ENCODE assay signal across 9 mouse cellular contexts in genomic region chr10:21382914-21383313, GRCm38 (mm10). TPM values are rescaled to one million over a fixed set of nuclear protein-coding genes. Genes with fewer than 3 reads are reported as not detected.
DNase-seq lines count a peak whose midpoint lies in the region; ATAC-seq lines count a peak whose summit lies in the region.
"Had no signal": no experiment of that assay in that cellular context is flagged by ENCODE, and none has a peak within 500 bp of the region (broad histone marks: within the 10 kb centered on the region; RNA-seq: fewer than 3 reads in every experiment).

No protein-coding gene starts in this region.

- 0 out of 2 replicates have a peak, but pooled peaks have one; percentile 58 for ATAC-seq in hindbrain, embryonic 13.5 days (ENCODE audit: low FRiP score)
- ATAC-seq in hindbrain, embryonic 12.5 days (ENCODE audit: low FRiP score), result no peak

- H3K4me3 ChIP-seq in hindbrain, embryonic 13.5 days, result no peak overlapping the region
- H3K4me3 ChIP-seq in hindbrain, embryonic 12.5 days, result no peak overlapping the region

- no peaks in the 10 kb centered on the region for H3K36me3 ChIP-seq in hindbrain, embryonic 13.5 days
- H3K36me3 ChIP-seq in hindbrain, embryonic 12.5 days, result no peaks in the 10 kb centered on the region

- no peaks in the 10 kb centered on the region for H3K4me1 ChIP-seq in hindbrain, embryonic 13.5 days (replicated peaks)
- H3K4me1 ChIP-seq in hindbrain, embryonic 12.5 days, result no peaks in the 10 kb centered on the region

- peak; percentile 47 for DNase-seq in urinary bladder, postnatal 14 days (ENCODE audit: low spot score)
- no peak for DNase-seq in urinary bladder, postnatal 25 days (ENCODE audit: low spot score)
- DNase-seq in cerebellum, adult 8-10 months, result peak; percentile 12
- DNase-seq in induced T-regulatory cell, adult 2 months (ENCODE audit: low read depth), result peak; percentile 90
- DNase-seq in retina, embryonic 14.5 days (ENCODE audit: low spot score), result peak; percentile 89
- DNase-seq in spleen, postnatal 4 days (ENCODE audit: low spot score in 2 of 2), result no peak

- H3K9ac ChIP-seq in hindbrain, embryonic 13.5 days, result no peak overlapping the region
- no peak overlapping the region for H3K9ac ChIP-seq in hindbrain, embryonic 12.5 days

- no peak overlapping the region for H3K4me2 ChIP-seq in hindbrain, embryonic 13.5 days
- H3K4me2 ChIP-seq in hindbrain, embryonic 12.5 days (replicated peaks), result no peak overlapping the region

- WGBS in hindbrain, embryonic 13.5 days, result 32% methylated on average over 6 of the region's 6 CpGs
- WGBS in hindbrain, embryonic 12.5 days, result 24% methylated on average over 6 of the region's 6 CpGs

- H3K9me3 ChIP-seq in hindbrain, embryonic 13.5 days, result no peaks in the 10 kb centered on the region
- no peaks in the 10 kb centered on the region for H3K9me3 ChIP-seq in hindbrain, embryonic 12.5 days (replicated peaks)

- 0 out of 2 replicates have a peak, but pooled peaks cover 3% of the 10 kb centered on the region for H3K27me3 ChIP-seq in hindbrain, embryonic 13.5 days
- H3K27me3 ChIP-seq in hindbrain, embryonic 12.5 days, result no peaks in the 10 kb centered on the region

- no peak overlapping the region for H3K27ac ChIP-seq in hindbrain, embryonic 13.5 days
- no peak overlapping the region for H3K27ac ChIP-seq in hindbrain, embryonic 12.5 days
- H3K27ac ChIP-seq: macrophage had no signal

RNA-seq across cellular contexts. Expression of gene Aldh8a1, which starts 5.8 kb away (rescaled TPM):
- polyA plus RNA-seq in hindbrain, embryonic 13.5 days (2015; fragmentation: Nextera tagmentation; extraction: Ambion mirVana), result 0.13 TPM in 1 of 2 replicates, not detected in the other
- 0.12 TPM in 1 of 2 replicates, not detected in the other for polyA plus RNA-seq in hindbrain, embryonic 12.5 days (2016; fragmentation: Nextera tagmentation; extraction: Ambion mirVana)
- polyA plus RNA-seq: macrophage had no signal

Comparison
In these comparisons a context has a peak if more than half of its experiments do, and no peak if none do; other contexts are left out.
1. DNase-seq: peak in urinary bladder, postnatal 14 days (single experiment), cerebellum, adult 8-10 months (single experiment), induced T-regulatory cell, adult 2 months (single experiment) and retina, embryonic 14.5 days (single experiment); none in urinary bladder, postnatal 25 days (single experiment) and spleen, postnatal 4 days (0 of 2).